Mouse (Mus musculus): ENCODE results near the gene Mylk2.
A peak's percentile ranks its signal among the peaks of the same experiment; 100 is the strongest.

Mylk2 gene

DNA sequence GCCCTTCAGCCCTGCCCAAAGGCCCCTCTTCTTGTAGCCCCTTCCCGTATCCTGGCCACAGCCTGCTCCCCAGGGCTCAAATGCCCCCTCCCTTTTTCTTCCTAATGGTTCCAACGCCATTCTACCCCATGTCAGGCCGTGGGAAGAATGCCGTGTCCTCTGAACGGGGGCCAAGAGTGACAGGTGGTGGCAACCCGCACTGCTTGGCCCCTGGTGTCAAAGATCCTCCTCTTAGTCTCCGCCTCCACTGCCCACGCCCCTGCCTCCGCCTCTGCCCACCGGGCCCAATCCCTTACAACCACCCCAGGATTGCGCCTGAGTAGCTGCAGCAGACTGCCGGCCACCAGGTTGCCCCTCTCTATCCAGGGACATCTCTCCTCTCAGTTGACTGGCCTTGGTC, at the start of gene Mylk2:
Gene Mylk2, plus strand, starts transcription at position 322 of the 400 bp plus-strand sequence.
- DNase-seq (ENCODE audit: low spot score): no peak

DNA sequence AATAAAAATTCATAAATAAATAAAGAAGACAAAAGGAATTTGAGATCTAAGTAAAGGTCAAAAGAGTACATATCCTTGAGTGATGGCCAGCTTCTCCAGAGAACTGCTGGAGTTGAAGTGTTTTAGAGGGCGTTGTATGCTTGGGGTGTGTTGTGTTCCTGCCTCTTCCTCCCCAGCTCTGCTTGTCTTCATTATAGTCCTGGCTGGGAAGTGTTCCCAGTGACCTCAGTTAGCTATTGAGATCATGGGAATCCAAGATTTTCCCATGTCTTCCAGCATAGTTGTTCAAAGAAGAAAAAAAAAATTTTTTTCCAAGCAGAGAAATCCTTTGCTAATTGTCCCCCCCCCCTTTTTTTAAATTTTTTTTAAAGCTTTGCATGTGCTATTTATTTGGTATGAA, 49.3 kb upstream of the Mylk2 start:
- no peak for DNase-seq (ENCODE audit: low spot score)

DNA sequence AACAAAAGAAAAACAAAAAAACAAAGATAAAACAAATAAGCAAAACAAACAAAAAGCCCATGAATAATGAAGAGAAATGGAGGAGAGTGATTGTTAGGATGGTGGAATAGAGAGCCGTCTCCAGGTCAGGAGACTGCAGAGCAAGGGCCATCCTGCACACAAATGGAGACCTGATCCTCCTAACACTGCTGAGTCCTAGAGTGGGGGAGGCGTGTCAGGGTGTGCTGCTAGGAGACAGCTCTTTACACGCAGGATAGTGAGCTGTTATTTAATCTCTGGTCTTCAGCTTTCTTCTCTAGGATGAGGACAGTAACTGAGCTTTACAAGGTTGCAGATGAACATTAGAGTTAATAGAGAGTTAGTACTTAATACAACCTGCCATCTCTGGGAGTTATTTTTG, 48.5 kb upstream of the Mylk2 start:
- no peak for DNase-seq (ENCODE audit: low spot score)

DNA sequence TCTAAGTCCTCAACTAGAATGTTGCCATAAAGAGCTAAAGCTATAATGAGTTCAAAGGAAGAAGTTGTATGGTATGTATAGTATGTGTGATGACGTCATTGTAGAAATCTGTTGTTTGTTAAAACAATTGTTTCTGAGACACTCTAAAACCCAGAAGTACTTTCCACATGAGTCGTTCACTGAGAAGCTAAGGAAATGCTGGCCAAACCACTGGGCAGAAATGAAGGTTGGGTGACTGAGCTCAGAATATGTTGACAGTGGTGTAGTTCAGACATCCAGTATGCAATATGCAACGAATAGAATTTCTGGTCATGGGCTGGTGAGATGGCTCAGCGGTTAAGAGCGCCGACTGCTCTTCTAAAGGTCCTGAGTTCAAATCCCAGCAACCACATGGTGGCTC, 47.8 kb upstream of the Mylk2 start:
- DNase-seq (ENCODE audit: low spot score): no peak

DNA sequence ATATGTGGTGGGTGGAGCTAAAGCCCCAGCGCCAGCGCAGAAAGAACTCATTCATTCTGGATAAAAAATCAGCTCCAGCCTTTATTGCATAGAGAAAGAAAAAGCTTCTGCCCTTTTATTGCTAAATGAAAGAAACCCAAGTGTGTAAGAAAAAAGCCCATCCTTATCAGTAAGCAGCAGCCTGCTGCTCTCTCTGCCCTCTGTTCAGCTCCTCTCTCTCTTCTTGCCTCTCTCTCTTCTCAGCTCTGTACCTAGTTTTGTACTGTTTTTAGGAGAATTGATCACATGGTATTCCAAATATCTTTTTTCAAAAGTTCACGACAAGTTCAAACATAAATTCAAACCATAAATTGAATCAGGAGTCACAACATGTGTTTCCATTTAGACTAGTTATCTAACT, 32.9 kb upstream of the Mylk2 start:
- DNase-seq (ENCODE audit: low spot score): no peak

DNA sequence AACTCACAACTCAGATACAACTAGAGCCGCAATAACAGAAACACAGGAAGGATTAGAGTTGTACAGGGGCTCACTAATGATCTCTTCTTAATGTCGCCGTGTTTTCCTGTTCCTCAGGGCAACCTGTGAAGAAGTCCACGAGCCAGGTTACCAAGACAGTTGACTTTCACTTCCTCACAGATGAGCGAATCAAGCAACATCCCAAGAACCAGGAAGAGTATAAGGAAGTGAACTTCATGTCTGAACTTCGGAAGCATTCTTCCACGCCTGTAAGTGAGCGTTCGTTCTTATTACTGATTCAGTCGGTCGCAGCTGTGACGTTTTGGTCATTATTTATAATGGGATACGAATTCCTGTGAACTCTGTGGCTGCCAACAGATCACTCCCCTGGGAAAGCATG, 30.3 kb upstream of the Mylk2 start:
- no peak for DNase-seq (ENCODE audit: low spot score)

DNA sequence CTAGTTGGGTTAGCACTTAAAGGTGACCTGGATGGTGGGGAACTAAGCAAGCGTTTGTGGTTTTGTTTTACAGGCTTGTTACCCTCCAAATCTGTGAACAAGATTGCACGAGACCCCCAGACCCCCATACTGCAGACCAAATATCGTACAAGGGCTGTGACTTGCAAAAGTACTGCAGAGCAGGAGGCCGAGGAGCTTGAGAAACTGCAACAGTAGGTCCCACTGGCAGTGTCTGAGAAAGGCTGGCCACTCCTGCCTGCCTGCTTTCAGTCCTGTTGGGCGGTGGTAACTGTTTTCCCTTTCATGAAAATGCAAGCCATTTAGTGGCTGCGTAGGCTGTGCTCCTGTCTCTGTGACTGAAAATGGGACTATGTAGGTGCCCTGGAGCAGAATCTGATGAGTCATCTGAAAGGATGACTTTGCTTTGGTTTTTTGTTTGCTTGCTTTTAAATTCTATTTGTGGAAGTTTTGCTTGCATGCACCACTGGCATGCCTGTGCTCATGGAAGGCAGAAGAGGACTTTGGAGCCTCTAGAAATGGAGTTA, 27.0 kb upstream of the Mylk2 start:
- peak; percentile 11 for DNase-seq (ENCODE audit: low spot score)

DNA sequence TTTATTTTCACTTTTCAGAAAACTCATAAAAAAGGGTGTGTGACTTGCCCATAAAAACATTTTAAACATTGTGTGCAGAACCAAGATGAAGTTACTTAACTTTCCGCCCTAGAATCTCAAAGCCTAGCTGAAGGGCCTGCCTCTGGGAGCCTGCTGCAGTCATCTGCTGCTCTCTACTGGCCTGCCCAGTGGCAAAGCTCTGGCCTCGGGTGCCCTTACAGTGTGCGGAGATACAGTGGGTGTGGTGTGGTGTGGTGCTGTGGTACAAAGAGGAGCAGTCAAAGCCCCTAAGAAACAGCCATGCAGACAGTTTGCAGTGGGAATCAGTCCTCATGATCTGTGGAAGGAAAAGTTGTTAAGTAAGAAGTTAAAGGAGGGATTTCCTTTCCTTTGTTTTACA, 23.9 kb upstream of the Mylk2 start:
- no peak for DNase-seq (ENCODE audit: low spot score)

DNA sequence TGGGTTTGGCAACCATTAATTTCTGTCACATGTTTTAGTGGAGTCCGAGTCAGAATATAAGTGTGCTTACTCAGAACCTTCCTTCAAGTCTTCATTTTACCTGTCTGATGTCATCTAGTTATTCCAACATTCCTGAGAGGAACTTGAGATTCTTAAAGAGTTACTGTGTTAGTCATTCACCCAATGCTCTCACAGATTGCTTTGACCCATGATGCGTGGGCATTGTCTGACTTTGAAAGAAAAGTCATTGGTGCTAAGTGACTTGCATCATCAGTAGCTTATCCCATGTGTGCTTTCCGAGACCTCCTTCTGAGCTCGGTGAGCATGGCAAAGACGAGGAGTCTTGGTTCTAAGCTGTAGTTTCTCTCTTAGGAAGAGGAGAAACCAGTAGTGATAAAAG, 22.4 kb upstream of the Mylk2 start:
- no peak for DNase-seq (ENCODE audit: low spot score)

DNA sequence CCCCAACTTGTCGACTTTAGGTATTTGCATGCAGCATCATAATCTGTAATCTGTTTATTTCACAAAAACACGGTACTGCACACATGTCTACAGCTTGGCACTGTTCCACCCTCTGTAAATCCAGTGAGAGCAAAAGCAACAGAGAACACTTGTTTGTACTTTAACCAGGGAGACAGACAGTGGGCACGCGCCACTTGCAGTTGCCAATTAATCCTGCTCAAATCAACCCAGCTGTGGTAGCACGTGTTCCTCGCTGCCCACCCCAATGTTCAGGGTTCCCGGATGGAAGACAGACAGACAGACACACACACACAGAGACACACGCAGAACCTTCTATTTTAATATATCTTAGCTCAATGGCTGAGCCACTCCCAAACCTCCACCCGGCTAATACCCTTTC, 15.3 kb upstream of the Mylk2 start:
- DNase-seq (ENCODE audit: low spot score): no peak

DNA sequence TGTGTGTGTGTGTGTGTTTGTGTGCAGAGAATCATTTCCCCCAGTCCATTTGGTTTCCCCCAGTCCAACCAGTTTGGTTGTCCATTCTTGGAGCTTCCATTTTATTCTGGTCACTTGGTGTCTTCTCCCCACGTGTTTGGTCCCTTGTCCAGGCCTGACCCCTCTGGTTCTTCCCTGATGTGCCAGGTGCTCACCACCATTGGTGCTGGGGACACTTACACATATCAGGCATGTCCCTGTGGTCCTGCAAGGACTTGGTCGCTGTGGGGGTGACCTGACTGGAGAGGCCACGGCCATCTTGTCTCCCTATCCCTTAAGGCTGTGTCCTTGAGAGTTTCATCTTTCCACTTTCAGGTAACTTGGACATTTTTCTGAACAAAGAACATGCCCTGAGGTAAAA, 14.2 kb upstream of the Mylk2 start:
- DNase-seq (ENCODE audit: low spot score): no peak

DNA sequence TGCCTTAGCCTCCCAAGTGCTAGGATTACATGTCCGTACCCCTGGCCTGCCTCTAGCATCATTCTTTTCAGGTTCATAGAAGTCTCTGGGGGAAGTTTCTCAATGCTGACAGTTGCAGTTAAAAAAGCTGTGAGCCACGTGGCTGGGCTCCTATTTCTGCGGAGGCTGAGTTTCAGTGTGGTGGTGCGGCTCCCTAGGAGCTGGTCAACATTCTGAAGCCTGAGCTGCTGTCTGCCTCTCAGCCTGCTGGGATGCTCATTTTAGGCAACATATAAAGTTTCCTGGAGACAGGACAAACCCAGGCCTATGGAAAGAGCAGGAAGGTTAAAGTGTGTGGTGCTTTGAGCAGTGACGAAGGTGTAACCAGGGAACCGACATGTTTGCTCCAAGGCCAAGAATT, 12.1 kb upstream of the Mylk2 start:
- DNase-seq (ENCODE audit: low spot score): no peak

DNA sequence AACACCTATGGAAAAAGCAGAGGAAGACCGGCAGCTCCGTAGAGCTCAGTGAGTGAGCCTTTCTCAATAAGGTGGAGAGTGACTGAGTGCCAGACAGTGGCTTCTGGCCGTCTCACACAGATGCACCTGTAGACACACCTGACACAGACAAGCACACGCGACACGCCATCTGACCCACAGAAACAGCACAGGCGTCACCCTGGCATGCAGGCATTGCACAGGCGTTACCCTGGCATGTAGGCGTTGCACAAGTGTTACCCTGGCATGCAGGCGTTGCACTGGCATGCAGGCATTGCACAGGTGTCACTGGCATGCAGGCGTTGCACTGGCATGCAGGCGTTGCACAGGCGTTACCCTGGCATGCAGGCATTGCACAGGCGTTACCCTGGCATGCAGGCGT, 9.9 kb upstream of the Mylk2 start:
- DNase-seq (ENCODE audit: low spot score): no peak

DNA sequence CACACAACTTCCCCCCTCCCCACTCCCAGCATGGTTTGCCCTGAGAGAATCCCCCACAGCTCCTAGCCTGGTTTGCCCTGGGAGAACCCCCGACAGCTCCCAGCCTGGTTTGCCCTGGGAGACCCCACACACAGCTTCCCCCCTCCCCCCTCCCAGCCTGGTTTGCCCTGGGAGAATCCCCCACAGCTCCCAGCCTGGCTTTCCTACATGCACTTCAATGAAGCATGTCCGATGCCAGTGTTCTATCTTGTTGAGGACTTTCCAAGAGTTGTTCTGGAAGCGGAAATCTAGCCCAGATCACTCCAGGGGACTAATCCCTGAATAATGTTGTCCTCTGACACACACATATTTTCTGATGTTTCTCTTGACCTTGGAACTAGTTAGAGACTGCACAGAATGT, 8.5 kb upstream of the Mylk2 start:
- DNase-seq (ENCODE audit: low spot score): no peak

DNA sequence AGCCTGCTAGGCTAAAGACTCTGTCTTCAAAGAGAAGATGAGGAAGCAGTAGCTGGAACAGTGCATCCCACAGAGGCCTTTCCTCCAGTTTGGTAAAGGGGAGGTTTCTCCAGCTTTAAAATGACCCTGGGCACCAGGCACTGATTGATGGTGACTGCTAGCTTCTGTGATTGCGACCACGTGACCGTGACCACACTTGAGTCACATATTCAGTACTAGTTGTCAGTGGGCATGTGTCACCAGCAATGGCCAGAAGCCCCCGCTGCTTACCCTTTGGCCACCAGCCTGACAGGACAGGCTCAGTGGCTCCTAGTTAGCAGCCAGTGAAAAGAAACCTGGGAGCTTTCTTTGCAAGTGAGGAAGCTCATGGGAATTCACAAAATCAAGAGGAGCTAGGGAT, 7.6 kb upstream of the Mylk2 start:
- no peak for DNase-seq (ENCODE audit: low spot score)

DNA sequence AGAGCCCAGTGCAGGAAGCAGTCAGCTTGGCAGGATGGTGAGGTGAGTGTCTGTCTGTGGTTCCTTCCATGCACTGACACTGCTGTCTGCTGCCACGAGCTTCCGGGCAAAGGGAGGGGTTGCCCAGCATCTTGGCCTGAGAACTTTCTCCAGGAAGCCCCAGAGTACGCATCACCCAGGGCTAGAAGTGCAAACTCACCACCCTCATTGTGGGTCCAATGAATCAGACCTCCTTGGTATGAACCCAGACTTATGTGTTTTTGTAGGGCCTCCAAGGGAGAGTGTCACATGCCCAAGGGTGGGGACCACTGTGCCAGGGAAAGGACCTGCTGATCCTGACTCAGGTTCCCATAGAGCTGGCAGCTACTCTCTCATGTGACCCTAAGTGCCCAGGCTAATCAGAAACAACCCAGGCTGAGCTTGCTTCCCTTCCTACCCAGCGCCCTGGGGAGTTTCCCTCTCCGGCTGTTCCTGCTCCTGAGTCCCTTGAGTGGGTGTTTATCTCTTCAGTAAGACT, 7.0 kb upstream of the Mylk2 start:
- no peak for DNase-seq (ENCODE audit: low spot score)

DNA sequence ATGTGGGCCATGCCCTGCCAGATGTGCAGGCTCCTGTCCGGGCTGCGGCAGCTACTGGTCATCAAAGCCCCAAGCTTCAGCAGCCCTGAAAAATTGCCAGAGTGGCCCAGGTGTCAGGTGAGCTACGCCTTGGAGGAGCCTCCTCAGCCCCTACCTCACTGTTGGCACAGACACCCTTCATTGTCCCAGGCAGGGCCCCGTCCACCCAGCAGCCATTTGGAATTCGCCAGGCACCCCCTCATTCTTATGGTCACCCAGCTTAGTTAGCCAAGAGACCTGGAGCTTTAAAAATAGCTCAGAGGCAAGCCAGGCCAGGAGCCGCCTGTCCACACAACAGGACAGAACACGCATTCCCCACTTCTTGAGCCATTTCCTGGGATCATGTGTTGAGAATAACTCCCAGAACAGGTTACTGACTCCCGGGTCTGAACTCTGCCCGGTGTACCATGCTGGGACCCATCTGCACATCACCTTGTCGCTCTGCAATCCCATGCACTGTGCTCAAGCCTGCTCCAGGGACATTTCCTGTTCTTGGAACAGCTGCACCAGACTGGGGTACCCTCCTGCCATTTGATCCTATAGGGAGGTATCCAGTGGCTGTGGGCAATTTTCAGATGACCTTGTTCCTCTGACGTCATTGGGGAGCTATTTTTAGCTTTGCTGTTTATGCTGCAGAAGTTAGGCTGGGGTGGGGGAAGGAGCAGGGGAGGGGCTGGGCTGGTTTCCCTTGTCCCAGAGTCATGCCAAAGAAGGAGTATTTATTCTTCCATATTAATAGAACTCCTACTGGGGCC, 5.9 kb upstream of the Mylk2 start:
- DNase-seq (ENCODE audit: low spot score): no peak

DNA sequence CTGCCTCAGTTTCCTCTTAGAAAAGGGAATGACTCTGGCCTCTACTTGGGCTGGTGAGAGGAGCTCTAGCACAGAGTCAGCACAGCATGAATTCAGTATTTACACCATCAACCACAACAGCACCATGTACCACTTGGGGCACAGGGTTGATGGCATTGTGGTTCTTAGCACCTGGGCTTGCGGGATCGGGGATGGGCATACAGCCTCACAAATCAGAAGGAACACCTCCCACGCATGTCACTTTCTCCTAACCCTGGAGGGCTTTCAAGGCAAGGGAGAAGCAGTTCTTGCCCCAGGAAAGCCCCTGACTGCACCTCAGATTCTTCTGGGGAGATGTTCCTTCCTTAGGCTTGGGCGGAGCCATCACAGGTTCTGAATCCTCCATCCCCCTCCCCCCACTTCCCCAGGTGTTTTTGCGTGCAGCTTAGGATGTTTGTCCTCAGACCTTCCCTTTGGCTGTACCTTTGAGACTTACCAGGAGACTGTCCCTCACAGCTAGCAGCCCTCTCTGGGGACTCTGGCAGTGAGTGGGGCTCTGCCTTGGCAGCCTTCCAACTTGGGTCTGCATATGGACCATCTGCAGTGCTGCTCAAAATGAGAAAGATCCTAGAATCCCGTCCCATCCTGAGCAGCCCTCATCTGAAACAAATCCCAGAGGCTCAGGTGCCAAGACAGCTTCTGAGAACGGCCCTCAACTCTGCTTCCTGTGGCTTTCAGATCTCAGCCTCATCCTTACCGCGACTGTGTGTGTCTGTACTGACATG, 4.7 kb upstream of the Mylk2 start:
- no peak for DNase-seq (ENCODE audit: low spot score)

DNA sequence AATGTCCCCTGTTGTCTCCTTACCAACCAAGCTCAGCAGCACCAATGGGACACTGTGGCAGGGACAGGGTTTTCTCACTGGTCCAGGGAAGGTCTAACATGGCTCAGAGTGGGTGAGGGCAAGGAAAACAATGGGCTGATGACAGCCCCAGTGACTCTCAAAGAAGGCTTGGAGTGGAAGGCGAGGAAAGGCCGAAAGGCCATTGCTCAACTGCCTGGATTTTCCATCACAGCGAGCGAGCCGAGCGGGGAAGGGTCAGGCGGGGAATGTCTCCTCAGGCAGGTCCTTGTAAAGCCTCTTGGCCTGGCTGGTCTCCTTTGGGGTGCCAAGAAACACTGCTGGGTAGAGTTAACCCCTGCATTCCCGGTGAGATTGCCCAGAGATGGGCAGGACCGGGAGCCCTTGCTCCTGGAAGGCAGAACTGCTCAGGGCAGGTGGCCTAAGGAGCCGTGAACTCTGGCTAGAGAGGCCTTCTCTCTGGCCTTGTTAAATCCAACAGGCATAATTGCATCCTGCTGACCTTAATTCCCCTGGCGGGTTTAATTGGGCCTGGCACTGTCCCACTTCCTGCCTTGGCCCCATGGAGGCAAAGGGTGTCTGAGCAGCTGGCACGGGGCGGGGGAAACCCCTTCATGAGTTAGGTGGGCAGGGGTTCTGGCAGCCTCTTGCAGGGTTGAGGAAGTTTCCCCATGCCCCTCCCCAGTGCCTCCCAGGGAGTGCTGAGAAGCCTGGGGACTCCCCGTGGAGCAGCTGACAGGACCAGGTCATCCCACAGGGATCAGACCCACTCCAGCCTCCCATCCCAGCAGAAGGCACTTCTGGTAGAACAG, 3.8 kb upstream of the Mylk2 start:
- no peak for DNase-seq (ENCODE audit: low spot score)

DNA sequence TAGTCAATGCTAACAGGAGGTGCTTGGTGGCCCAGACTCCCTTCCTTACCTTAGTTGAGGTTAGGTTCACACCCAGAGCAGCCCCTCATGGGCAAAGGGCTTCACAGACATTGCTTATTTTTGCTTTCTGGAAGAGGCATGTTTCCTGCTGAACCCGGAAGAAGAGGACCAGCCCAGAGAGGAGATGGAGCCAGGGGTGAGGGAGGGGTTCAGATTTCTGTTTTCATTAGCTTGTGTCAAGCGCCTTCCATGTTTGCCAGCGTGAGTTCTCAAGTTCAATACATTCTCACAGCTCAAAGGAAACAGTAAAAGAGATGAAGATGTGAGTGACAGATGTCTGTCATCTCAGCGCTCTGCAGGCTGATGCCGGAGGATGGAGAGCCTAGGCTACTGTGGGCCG, 1.3 kb upstream of the Mylk2 start:
- no peak for DNase-seq (ENCODE audit: low spot score)

DNA sequence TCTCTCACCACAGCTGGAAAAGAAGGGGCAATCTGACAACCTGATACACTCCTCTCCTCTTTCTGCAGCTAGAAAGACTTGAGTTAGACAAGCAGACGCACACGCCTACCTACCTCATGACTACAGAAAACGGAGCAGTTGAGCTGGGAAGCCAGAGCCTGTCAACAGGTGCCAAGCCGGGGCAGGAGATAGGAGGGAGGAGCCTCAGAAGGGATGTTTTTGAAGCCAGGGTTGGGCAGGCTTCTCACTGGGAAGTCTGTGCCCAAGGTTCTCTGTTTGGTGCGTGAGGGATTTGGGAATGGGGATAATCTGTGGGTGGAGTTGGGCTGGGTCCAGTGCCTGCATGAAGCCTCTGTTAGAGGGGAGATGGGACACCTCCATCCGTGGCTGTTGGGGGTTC, 280 bp downstream of the Mylk2 start:
- no peak for DNase-seq (ENCODE audit: low spot score)

DNA sequence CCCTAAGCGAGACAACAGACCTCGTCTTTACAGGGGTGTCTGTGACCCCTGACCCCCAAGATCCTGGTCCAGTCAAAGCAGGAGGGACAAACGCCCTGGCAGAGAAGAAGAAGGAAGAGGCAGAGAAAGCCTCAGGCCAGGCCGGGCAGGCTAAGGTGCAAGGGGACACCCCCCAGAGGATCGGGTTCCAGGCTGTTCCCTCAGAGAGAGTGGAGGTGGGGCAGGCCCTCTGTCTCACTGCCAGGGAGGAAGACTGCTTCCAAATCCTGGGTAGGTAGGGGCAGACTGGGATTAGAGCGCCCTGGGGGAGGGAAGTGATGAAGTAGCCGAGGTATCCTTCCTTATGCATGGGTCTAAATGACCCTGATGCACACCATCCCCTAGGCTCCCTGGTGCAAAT, 2.3 kb downstream of the Mylk2 start:
- DNase-seq (ENCODE audit: low spot score): no peak
